Mouse (Mus musculus) G1E-ER4 (cell line): ENCODE measurements around the gene Catsperd. TPM values are rescaled to one million over a fixed set of nuclear protein-coding genes. Genes with fewer than 3 reads are reported as not detected.

ENCODE experiments used
- GATA1 ChIP-seq: IDR thresholded peaks from one replicate; pipeline ENCODE4 v1.8.0; 2012; ENCODE audit warnings: low read length, inconsistent platforms
- polyA plus RNA-seq: library from polyadenylated mRNA; stranded (reverse); fragments of >175 nt; gene quantifications from 2 replicates; pipeline ENCODE4 v1.2.3, GENCODE M21; 2012

The Catsperd gene
- polyA plus RNA-seq: not detected in 2 replicates

- no peak for TF ChIP-seq GATA1
Measured at GRCm38 (mm10) chr17:56627530-56628277, at the start of gene Catsperd. Catsperd (plus strand) TSS chr17:56628143.

GRCm38 (mm10) chr17:56583071-56583470 is 44.9 kb upstream of the Catsperd start:
- TF ChIP-seq GATA1: no peak

- TF ChIP-seq GATA1: no peak
Measured at GRCm38 (mm10) chr17:56583611-56584256, 44.2 kb upstream of the Catsperd start.

GRCm38 (mm10) chr17:56584257-56585130 is 43.4 kb upstream of the Catsperd start, which contains the start of the genes Safb2 and Safb:
Safb2 (minus strand) TSS chr17:56584585.
Safb (plus strand) TSS chr17:56584825.
- TF ChIP-seq GATA1: no peak

GRCm38 (mm10) chr17:56585171-56585821 is 42.6 kb upstream of the Catsperd start:
- no peak for TF ChIP-seq GATA1

GRCm38 (mm10) chr17:56587773-56588172 is 40.2 kb upstream of the Catsperd start:
- no peak for TF ChIP-seq GATA1

- TF ChIP-seq GATA1: no peak
Measured at GRCm38 (mm10) chr17:56588921-56589320, 39.0 kb upstream of the Catsperd start.

- no peak for TF ChIP-seq GATA1
Measured at GRCm38 (mm10) chr17:56592553-56592952, 35.4 kb upstream of the Catsperd start.

- no peak for TF ChIP-seq GATA1
Measured at GRCm38 (mm10) chr17:56593527-56594271, 34.2 kb upstream of the Catsperd start.

GRCm38 (mm10) chr17:56603186-56604069 is 24.5 kb upstream of the Catsperd start:
- no peak for TF ChIP-seq GATA1

- TF ChIP-seq GATA1: no peak
Measured at GRCm38 (mm10) chr17:56604070-56604380, 23.9 kb upstream of the Catsperd start.

- TF ChIP-seq GATA1: no peak
Measured at GRCm38 (mm10) chr17:56604422-56604821, 23.5 kb upstream of the Catsperd start.

- no peak for TF ChIP-seq GATA1
Measured at GRCm38 (mm10) chr17:56605431-56605830, 22.5 kb upstream of the Catsperd start.
